Mouse (Mus musculus) erythroblast, embryonic 14.5 days (primary cell): Measurements from ENCODE around the gene Rab37.

Experiments used
- GATA1 ChIP-seq: IDR thresholded peaks from 2 replicates; pipeline ENCODE4 v1.6.1; 2012; ENCODE audit warnings: low read length, inconsistent platforms, mixed read lengths
- TAL1 ChIP-seq: IDR thresholded peaks from 3 replicates; pipeline ENCODE4 v1.6.1; 2012; ENCODE audit warnings: low read length, inconsistent platforms, mixed read lengths

GRCm38 (mm10) chr11:115071631-115072294 is 19.5 kb upstream of the Rab37 start:
- TF ChIP-seq GATA1 (no peak), TAL1 (no peak)
